Mouse (Mus musculus): ENCODE measurements around the gene Mex3d.

The Mex3d gene

DNA sequence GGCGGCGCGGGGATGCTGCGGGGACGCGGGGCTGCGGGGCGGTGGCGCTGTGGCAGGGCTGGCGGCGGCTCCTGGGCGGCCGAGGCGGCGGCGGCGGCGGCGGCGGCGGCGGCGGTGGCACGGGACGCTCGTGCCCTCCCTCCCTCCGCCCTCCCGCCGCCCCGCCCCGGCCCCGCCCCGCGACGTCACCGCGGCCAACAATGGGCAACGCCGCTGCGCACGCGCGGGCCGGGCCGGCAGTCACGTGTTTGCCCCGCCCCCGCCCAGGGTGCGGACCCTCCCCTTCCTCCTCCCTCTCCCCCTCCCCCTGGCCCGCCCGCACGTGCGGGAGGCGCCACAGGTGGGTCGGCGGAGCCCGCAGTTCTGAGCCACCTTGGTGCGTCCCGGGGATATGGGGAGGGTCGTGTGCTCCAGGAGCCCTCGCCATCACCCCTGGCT lies at the start of gene Mex3d:
TSS of gene Mex3d (minus strand) at position 138 of the 438 bp plus-strand sequence.
- DNase-seq (ENCODE audit: extremely low read depth, low read depth), result no peak

- DNase-seq (ENCODE audit: extremely low read depth, low read depth), result no peak
Observed at GRCm38 (mm10) chr10:80436276-80436675, 48.8 kb upstream of the Mex3d start.

DNA sequence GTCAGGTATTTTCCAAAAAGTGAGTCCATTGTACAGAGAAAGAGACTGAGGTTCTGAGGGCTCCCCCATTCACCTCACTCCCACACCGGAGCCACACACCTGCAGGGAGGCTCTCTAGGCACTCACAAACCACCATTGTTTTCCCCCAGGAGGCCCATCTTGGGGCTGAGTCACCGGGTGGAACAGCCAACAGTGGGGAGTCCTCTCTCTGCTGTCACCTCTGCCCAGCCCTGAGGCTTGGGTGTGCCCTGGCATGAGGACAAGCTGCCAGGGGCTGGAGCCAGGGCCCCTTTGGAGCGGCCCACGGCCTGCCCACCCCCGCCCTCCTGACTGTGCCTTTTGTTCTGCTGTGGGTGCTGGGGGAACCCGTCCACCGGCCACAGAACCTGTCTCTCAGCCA lies 48.3 kb upstream of the Mex3d start:
- no peak for DNase-seq (ENCODE audit: extremely low read depth, low read depth)

- DNase-seq (ENCODE audit: extremely low read depth, low read depth), result no peak
Observed at GRCm38 (mm10) chr10:80434823-80435222, 47.4 kb upstream of the Mex3d start.

DNA sequence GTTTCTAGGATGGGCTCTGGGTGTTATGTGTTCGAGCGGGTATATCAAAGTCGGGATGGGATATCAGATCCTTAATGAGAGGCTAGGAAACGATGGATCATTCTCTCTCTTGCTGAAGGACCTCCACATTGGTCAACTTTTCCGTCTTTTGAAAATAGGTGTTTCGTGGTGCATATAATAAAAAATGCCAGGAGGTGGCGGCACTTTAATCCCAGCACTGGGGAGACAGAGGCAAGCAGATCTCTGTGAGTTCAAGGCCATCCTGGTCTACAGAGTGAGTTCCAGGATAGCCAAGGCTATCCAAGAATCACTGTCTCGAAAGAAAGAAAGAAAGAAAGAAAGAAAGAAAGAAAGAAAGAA lies 46.8 kb upstream of the Mex3d start:
- DNase-seq (ENCODE audit: extremely low read depth, low read depth), result no peak

- DNase-seq (ENCODE audit: extremely low read depth, low read depth), result peak; percentile 100
Observed at GRCm38 (mm10) chr10:80433513-80434232, 46.2 kb upstream of the Mex3d start, which contains the start of gene Tcf3. TSS of gene Tcf3 (minus strand) at chr10:80433647.

DNA sequence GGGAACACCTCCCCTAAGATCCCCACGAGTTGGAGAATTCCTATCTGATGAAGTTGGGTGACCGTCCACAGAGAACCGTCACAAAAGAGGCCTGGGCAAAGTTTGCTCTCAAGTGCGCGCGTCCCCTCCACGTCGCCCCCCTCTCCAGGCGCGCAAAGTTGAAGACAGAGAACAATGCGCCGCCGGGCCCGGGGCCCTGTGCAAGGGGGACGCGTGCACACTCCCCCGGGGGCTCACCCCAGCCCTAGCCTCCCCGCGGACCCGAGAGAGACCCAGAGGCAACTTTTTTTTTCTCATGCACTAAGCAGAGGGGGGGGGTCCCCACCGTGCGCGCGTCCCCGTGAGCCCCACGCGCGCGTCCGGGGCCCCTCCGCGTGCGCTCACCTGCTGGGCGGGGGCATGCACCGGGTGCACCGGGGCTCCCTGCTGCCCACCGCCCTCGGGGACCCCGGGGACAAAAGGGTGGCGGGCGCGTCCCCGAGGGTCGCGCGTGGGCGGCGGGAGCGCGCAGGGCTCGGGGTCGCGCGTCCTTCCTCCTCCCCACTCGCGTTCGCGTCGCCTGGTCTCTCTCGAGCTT lies 45.6 kb upstream of the Mex3d start:
- DNase-seq (ENCODE audit: extremely low read depth, low read depth), result no peak

DNA sequence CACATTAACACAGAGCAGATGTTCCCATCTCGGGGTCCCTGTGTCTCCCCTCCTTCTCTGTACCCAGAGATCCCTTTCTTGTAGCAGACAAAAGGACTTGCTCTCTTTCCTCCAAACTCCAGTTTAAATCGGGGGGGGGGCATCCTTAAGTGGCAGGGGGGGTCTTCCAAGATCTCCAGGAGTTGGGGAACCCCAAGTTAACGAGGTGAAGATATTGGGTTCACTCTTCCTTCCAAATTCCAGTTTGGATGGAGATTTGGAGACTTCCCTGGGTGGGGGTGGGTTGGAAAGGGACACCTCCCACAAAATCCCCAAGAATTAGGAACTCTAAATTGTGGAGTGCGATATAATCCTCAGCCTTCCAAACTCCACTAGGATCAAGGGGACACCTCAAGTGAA lies 44.9 kb upstream of the Mex3d start:
- no peak for DNase-seq (ENCODE audit: extremely low read depth, low read depth)

GRCm38 (mm10) chr10:80431570-80432386 lies 44.3 kb upstream of the Mex3d start:
- no peak for DNase-seq (ENCODE audit: extremely low read depth, low read depth)

DNA sequence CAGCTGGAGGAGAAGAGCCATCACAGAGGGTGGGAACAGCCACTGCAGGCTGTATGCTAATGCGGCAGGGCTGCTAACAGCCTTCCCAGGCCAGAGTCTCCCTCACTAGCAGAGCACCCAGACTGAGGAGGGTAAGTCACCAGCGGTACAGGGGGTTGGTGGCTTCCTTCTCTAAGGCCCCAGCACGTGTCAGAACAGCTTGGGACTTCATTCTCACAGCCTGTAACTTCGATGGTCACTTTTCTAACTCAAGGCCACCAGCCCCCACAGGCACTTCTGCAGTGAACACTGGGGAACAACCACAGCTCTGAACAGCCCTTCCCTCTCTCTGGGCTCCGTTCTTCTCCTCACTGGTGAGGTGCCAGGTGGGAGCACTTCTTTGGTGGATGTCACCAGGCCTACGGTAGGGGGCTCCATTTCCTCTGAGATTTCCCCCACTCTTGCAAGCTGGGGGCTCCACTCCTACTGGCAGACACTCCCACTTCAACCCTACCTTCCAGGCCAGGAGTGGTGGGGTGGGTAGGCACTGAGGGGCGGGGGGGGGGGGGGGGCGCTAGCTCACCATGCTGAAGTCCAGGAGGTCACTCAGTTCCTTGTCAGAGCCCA lies 43.0 kb upstream of the Mex3d start:
- no peak for DNase-seq (ENCODE audit: extremely low read depth, low read depth)

DNA sequence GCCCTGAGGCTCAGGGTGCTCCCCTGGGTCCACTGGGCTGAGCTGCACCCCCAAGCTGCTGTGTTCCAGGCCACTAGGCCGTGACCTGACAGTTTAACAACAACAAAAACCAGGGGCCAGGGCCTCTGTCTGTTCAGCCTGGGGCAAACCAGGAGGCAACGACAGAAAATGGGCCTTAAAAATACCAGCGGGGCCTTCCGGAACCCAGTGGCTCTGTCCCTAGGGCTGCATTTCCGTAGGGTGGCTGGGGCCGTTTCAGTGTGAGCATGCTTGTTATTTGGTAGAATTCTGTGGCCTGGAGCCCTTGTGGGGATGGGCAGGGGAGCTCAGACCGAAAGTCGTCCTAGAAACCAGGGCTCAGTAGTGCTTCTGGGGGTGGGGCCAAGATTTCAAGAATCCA lies 42.3 kb upstream of the Mex3d start:
- no peak for DNase-seq (ENCODE audit: extremely low read depth, low read depth)

DNA sequence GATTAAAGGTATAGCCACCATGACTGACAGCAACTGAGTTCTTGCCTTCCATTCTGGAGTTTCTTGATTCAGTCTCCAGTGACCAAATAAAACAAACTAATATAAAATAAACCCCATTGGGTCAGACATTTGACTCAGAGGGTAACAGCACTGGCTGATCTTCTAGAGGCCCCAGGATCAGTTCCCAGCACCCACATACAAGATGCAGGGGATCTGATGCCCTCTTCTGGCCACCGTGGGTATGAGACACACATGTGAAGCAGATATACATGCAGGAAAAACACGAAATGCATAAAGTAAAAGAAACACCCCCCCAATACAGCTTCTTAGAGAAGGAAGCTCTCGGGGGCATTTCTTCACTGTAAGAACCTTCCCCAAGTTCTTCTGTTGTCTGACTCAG lies 37.6 kb upstream of the Mex3d start:
- no peak for DNase-seq (ENCODE audit: extremely low read depth, low read depth)

DNA sequence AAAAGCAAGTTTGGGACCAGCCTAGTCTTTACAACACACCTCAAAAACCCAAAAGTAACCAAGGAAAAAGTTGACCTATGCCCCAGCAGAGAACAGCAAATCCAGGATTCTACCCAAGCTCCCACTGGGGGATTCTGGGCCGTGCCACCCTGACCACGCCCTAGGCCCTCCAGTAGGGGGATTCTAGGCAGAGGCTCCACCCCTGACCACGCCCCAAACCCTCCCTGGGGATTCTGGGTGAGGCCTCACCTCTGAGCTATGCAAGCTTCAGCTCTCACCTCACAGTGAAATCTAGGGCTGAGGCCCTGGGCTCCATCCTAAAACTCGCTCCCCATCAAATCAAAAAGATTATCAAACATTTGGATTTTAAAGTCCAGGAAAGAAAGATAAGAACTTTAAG lies 36.1 kb upstream of the Mex3d start:
- DNase-seq (ENCODE audit: extremely low read depth, low read depth), result no peak

- peak; percentile 74 for DNase-seq (ENCODE audit: extremely low read depth, low read depth)
Observed at GRCm38 (mm10) chr10:80421651-80422472, 34.4 kb upstream of the Mex3d start.

DNA sequence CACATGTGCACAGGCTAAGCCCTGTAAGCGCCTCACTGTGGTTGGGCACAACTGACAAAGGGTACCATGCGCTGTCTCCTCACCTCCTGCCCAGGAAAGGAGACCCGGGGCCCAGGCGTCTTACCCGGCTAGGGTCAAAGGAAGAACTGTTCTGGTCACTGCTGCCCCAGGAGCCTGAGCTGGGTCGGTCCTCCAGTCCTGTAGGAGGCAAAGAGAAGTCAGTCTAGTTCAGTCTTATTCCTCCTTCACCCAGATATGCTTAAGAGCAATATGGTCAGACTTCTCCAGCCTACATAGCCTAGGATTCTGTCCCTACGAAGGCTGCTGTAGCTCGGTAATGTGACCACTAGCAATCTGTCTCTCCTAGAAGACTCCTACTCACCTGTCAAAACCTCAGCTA lies 33.7 kb upstream of the Mex3d start:
- no peak for DNase-seq (ENCODE audit: extremely low read depth, low read depth)

DNA sequence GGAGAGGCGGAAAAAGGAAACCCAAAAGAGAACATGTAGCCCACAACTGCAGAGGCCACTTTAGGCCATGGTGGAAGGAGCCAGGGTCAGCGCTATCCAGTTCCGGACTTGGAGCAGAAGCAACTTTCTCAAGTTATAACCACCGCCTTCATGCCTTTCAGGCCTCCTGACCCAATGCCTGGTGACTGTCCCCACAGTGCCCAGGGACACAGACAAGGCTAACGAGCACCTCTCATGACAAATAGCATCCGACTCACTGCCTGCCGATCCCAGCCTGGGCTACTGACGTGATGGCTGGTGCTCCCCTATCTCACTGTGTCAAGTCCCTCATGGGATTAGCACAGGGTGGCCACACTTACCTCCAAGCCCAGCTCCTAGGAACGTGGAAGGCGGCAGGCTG lies 33.3 kb upstream of the Mex3d start:
- no peak for DNase-seq (ENCODE audit: extremely low read depth, low read depth)

GRCm38 (mm10) chr10:80419419-80419818 lies 32.0 kb upstream of the Mex3d start:
- no peak for DNase-seq (ENCODE audit: extremely low read depth, low read depth)

DNA sequence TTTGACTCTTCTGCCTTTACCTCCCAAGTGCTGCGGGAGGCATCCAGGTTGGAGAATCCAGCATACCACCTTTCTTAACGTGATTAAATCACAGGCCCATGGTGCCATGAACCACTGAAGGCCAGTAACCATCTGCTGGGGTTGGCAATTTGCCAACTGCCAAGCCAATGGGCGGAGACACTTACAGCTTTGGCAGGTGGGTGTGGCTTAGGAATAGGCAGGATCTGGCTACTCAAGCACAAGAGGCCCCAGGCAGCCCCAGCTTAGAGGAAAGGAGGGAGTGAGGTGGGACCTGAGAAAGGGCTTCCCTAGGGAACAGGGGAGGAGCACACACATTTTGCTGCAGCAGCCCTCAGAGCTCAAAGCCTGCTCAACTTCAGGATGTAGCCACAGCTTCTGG lies 30.9 kb upstream of the Mex3d start:
- no peak for DNase-seq (ENCODE audit: extremely low read depth, low read depth)

GRCm38 (mm10) chr10:80417841-80418240 lies 30.4 kb upstream of the Mex3d start:
- no peak for DNase-seq (ENCODE audit: extremely low read depth, low read depth)

DNA sequence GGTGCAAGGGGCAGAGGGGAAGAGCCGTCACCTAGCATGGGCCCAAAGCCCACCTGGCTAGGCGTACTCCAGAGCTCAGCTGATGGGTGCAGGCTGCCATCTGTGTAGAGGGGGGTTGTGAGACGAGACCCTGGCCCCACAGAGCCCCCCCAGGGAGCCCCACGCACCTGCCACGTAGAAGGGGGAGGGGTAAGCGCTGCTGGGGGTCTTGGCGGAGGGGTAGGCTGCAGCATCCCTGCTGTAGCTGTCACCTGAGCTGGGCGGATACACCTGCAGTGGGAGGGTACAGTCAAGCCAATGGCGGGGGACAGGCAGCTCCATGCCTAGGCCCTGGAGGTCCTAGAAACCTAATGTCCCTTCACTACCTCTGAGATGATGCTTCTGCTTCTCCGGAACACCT lies 29.9 kb upstream of the Mex3d start:
- DNase-seq (ENCODE audit: extremely low read depth, low read depth), result no peak

GRCm38 (mm10) chr10:80415566-80415965 lies 28.1 kb upstream of the Mex3d start:
- no peak for DNase-seq (ENCODE audit: extremely low read depth, low read depth)
